Mouse (Mus musculus) T-cell, adult 2 months (primary cell): ENCODE data around the gene Sgtb.

Experiments used
- DNase-seq: peaks from one replicate; pipeline ENCODE4 v3.0.0; 2022; ENCODE audit warnings: low spot score

Gene Sgtb

DNA sequence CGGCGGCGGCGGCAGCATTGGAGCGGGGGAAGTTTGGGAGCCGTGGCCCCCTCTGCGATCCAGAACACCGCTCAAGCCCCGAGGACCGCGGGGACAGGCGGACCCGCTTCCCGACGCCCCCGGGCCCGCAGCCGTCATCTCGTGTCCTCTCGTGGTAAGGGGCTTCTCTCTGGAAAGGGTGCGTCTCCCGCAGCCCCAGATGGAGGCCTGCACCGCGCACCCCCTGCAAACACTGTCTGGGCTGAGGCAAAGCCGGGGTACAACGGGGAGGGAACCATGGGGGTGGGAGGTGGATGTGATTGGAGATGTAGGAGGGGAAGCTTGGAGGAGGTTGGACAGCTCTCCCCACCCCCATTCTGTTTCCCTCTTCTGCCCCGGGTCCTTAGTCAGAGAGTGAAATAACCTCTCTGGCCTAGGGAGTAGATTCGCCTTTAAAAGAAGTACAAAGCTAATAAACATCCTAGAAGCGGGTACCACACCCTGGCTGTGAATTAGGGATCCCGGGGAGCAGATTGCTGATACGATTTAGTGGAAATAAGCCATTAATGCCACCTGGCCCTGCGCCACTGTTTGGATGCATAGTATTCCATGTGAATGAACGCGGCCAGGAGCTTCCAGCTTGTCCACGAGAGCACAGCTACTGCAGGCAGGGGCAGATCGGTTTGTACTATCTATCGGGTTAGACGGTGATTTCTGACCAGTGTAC lies 428 bp downstream of the Sgtb start:
- DNase-seq, result no peak

DNA sequence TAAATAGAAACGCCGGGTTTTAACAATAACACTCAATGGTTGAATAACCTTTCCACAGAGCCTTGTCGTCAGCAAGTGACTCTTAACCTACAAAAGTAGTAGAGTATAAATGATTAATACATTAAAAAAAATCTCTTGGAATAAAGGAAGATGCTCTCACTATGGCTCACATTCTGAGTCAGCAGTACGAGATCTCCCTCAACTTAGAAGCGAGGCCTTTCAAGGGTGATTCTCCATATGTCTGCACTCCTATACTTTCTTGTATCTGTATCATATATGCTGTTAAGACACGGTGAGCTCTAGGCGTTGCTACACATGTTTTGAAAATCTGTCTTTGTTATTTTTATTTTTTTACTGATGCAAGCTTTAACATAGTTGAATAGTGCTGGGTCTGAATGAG lies 985 bp downstream of the Sgtb start:
- no peak for DNase-seq

DNA sequence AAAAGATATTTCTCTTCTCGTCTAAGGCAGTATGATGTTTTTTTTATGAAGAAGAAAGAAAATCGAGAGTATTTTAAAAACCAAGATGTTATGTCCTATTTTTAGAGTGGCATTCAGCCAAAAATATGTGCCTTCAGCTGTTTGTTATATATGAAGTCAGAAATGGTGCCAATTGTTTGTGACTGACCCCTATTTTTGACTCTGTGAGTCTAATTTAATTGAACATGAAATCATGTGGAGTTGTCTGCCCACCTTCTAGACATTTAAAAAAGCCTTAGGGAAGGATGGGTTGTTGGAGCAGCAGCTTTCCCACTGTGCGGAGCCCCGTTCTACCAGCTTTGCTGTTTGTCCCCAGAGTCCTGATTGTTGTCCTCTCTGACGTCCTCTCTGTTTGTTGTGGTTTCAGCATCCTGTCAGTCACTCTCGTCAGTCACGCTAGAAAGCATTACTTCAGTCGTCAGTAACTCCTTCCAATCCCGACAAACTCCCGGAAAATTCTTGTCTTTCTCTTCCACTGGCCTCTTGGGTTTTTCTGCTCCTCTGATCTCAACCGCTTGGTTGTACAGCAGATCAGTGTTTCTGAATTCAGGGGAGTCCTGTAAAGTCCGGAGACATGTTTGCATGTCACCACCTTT lies 2.8 kb downstream of the Sgtb start:
- peak; percentile 51 for DNase-seq

- DNase-seq, result no peak
Observed at GRCm38 (mm10) chr13:104113782-104114181, 4.2 kb downstream of the Sgtb start.

DNA sequence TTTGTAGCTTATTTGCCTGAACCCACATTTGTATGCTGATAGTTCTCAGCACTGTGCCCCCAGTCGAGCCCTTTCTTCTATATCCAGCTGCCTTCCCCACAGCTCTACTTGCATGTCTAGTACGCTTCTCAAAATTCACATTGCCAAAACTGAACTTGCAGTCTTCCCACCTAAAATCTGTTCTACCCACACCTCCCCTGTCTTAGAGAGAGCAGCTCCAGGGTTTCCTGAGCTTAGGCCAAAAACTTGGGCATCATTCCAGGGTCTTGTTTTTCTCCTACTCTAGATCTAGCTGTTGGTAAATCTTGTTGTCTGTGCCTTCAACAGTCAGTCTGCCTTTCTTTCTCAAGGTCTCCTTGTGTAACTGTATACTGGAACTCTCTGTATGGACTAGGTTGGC lies 5.3 kb downstream of the Sgtb start:
- no peak for DNase-seq

GRCm38 (mm10) chr13:104122078-104122840 lies 12.7 kb downstream of the Sgtb start:
- no peak for DNase-seq

DNA sequence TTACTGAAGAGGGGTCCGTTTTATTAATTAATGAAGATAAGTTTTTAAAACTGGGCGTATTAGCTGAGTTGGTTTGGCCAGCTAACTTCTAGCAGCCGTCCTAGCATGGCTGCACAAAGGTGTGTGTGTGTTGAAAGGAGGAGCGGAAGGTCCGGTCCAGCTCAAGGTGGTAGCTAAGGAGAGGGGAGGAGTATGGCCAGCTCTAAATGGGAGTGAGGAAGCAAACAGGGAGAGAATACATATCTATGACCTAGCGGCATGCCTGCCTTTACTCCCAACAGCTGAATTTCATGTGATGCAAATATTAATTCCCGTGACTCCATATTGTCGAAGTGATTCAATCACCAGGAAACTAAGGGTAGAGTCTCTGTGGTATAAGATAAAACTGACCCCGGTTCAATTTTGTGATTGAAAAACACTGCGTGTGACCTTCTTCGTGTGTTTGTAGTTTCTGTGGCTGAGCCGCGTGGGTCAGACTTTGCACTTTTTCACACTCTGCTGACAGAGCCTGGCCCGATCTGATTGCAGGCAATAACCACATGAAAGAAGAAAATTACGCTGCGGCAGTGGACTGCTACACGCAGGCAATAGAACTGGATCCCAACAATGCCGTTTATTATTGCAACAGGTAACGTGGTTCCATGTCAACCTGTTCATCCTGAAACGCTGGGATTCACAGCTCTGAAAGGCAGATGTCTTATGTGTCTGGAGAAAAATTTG lies 14.3 kb downstream of the Sgtb start:
- DNase-seq, result no peak

- no peak for DNase-seq
Observed at GRCm38 (mm10) chr13:104132561-104132960, 23.0 kb downstream of the Sgtb start.

GRCm38 (mm10) chr13:104134510-104135085 lies 25.1 kb downstream of the Sgtb start:
- DNase-seq, result no peak

GRCm38 (mm10) chr13:104139369-104140209 lies 30.0 kb downstream of the Sgtb start:
- DNase-seq, result peak; percentile 84

GRCm38 (mm10) chr13:104144871-104145270 lies 35.3 kb downstream of the Sgtb start:
- DNase-seq, result no peak

GRCm38 (mm10) chr13:104145646-104146045 lies 36.1 kb downstream of the Sgtb start:
- no peak for DNase-seq

GRCm38 (mm10) chr13:104154180-104154579 lies 44.6 kb downstream of the Sgtb start:
- DNase-seq, result no peak

DNA sequence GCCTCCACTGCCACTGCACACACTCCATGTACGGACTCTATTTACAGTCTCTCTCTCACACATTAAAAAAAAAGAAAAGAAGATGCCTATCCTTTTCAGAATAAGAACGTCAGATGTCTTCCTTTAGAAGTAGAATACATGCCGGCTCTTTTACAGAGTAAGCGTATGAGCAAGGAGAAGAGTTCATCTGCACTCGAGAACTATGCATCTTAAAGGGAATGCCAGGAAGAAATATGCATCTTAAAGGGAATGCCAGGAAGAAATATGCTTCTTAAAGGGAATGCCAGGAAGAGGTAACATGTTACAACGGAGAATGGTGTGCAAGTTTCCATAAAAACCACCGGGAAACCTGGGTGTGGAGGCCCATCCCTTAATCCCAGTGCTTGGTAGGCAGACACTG lies 45.6 kb downstream of the Sgtb start:
- no peak for DNase-seq

DNA sequence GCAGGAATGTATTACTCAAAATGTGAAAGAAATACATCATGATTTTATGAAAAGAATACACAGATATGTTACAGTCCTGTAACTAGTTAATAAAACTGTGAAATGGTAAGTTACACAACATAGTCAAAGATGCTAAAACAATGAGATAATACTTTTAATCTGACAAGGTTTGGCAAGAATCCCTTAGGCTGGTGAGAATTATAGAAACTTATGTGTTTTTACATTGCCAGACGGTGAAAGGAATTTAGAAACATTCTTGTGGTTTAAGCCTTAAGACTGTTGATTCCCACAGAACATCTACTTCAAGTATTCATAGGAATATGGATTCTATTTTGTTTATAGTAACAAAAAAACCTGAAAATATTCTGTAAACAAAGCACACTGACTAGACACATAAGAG lies 46.1 kb downstream of the Sgtb start:
- no peak for DNase-seq

DNA sequence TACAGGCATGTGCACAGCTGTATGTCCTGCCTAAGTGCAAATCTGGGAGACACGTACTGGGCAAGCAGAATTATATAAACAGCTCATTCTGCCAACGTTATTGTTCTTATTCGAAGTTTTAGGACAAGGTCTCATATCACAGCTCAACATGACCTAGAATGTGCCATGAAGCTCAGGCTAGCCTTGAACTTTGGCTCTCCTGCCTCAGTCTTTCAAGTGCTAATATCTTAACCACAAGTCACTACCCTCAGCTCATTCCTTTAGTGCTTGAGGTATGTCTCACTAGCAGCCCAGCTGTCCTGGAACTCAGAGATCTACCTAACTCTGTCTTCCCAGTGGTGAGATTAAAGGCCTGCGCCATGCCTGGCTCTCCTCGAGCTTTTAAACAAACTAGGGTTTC lies 62.2 kb downstream of the Sgtb start:
- no peak for DNase-seq

DNA sequence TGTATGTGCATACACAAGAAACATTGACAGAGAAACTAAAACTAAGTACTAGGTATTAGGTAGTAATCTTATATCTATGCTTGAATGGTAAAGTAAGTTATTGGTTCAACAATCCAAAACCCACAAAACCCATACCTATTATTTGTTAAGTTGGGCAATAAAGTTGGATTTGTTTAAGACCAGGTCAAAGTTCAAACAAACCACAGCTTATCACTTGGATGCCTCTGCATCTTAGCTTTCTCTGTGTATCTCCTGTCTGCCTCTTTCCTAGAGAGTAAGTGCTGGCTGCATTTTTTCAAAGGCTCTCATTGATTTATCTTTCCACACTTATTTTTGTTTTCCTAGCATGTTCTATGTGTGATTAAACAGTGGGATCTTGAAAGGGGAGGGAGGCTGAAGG lies 63.0 kb downstream of the Sgtb start:
- no peak for DNase-seq

DNA sequence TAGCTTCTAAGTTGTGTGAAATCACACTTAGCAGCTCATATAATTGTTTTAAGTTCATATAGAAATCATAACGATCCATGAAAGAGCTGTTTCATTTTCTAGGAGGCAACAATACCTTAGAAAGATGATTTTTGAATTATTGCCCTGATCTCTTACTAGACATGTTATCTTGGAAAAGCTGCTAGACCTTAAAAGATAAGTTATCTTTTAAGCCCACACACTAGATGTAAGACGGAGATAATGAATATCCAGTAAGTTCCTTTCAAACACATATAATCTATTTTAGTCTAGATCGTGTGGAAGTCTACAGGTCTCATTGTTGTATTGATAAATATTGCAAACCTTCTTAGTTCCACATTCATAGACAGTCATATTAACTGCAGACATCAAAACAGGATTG lies 67.3 kb downstream of the Sgtb start:
- DNase-seq, result no peak

DNA sequence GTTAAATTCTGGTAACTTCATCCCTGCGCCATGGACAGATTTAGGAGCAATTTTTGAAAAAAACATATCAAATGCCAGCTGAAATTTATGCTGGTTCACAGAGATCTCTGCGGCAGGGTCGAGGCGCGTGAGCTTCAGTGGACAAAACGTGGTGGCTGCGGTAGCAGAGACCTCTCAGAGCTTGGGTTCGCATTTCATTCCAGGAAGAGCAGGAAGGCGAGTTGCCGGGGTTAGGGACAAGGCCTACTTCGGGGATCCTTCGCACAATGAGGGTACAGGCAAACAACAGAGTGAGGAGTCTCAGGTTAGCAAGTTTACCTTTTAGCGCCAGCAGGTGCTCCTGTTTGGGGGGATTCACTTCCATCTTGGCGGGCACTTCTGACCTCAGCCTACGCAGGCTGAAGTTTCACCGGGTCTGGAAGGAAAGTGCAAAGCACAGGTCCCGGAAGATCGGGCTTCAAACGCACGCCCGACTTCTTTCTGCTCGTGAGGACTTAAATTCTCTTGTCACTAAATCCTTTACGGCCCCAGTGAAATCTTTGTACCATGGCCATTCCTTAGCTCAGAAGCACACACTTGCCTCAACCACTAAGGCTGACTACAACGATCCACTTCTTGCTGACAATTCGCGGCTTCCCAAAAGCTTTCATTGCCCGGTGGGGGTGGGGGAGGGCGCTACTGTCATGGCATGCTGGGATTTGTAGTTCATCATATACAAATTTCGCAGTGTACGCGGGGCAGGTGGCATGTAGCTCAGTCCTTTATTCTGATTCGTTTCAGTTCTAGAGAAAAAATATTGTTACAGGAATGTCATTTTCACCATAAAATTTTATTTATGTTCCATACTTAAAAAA lies 68.5 kb downstream of the Sgtb start, which contains the start of gene Trappc13:
Gene Trappc13, minus strand, starts transcription at position 674 of the 854 bp plus-strand sequence.
- no peak for DNase-seq

- peak; percentile 97 for DNase-seq
Observed at GRCm38 (mm10) chr13:104178650-104179121, 69.1 kb downstream of the Sgtb start, which contains the start of gene Trim23. Gene Trim23 (plus strand): TSS chr13:104178797.
